Mouse (Mus musculus) right cerebral cortex, adult 2 months (tissue): ENCODE data around the gene Eps15.
A peak's percentile ranks its signal among the peaks of the same experiment; 100 is the strongest.
"Not testable (repeated sequence)": the region's sequence is repeated elsewhere in the genome, so short reads cannot be mapped to it uniquely, and the experiment has no call there.

Source experiments
- DNase-seq, 2 experiments: peaks; one replicate each; pipeline ENCODE4 v3.0.0; 2021 to 2022; ENCODE audit warnings: low spot score in 2 of 2

Eps15 gene

GRCm38 (mm10) chr4:109400366-109400980 is 120.4 kb downstream of the Eps15 start:
- no peak for DNase-seq

- no peak for DNase-seq
These were observed 121.2 kb downstream of the Eps15 start for GRCm38 (mm10) chr4:109401176-109401689.

GRCm38 (mm10) chr4:109404908-109405307 is 124.8 kb downstream of the Eps15 start:
- not testable (repeated sequence) for DNase-seq

GRCm38 (mm10) chr4:109405415-109405814 is 125.3 kb downstream of the Eps15 start:
- no peak for DNase-seq

GRCm38 (mm10) chr4:109406054-109406485 is 126.0 kb downstream of the Eps15 start:
- DNase-seq = peak; percentile 53 to 64

GRCm38 (mm10) chr4:109406486-109407175 is 126.6 kb downstream of the Eps15 start, which contains the start of gene Ttc39a:
TSS of gene Ttc39a (plus strand) at chr4:109406623.
- DNase-seq = peak; percentile 15 to 31

- no peak for DNase-seq
These were observed 127.1 kb downstream of the Eps15 start for GRCm38 (mm10) chr4:109407176-109407520.

- no peak for DNase-seq
These were observed 127.8 kb downstream of the Eps15 start for GRCm38 (mm10) chr4:109407701-109408485.

- DNase-seq = no peak
These were observed 130.8 kb downstream of the Eps15 start for GRCm38 (mm10) chr4:109410681-109411376.

- DNase-seq = no peak
These were observed 131.4 kb downstream of the Eps15 start for GRCm38 (mm10) chr4:109411377-109411967.

- DNase-seq = no peak
These were observed 132.2 kb downstream of the Eps15 start for GRCm38 (mm10) chr4:109412233-109412632.

GRCm38 (mm10) chr4:109417998-109418397 is 137.9 kb downstream of the Eps15 start:
- DNase-seq = no peak

- DNase-seq = no peak
These were observed 138.9 kb downstream of the Eps15 start for GRCm38 (mm10) chr4:109419017-109419416.

- DNase-seq = no peak
These were observed 139.5 kb downstream of the Eps15 start for GRCm38 (mm10) chr4:109419563-109419962.

GRCm38 (mm10) chr4:109420138-109420795 is 140.2 kb downstream of the Eps15 start:
- no peak for DNase-seq

GRCm38 (mm10) chr4:109421608-109422007 is 141.5 kb downstream of the Eps15 start:
- DNase-seq = no peak

GRCm38 (mm10) chr4:109422436-109422835 is 142.4 kb downstream of the Eps15 start:
- DNase-seq = no peak

- DNase-seq = no peak
These were observed 143.4 kb downstream of the Eps15 start for GRCm38 (mm10) chr4:109423438-109423837.

- DNase-seq = no peak
These were observed 147.0 kb downstream of the Eps15 start for GRCm38 (mm10) chr4:109427058-109427457.

- DNase-seq = no peak
These were observed 150.2 kb downstream of the Eps15 start for GRCm38 (mm10) chr4:109430250-109430649.

GRCm38 (mm10) chr4:109430854-109431253 is 150.8 kb downstream of the Eps15 start:
- peak; percentile 35 to 65 for DNase-seq
